Mouse (Mus musculus) B cell, adult (primary cell): ENCODE data around the gene Gm42417. TPM values are rescaled to one million over a fixed set of nuclear protein-coding genes. Genes with fewer than 3 reads are reported as not detected.

Experiments used
- total RNA-seq: library from RNA; stranded (reverse); gene quantifications from 4 replicates; pipeline ENCODE4 v1.2.4, GENCODE M21; 2023; ENCODE audit not compliant: inconsistent age

Gene Gm42417
- not detected in 4 replicates for total RNA-seq

DNA sequence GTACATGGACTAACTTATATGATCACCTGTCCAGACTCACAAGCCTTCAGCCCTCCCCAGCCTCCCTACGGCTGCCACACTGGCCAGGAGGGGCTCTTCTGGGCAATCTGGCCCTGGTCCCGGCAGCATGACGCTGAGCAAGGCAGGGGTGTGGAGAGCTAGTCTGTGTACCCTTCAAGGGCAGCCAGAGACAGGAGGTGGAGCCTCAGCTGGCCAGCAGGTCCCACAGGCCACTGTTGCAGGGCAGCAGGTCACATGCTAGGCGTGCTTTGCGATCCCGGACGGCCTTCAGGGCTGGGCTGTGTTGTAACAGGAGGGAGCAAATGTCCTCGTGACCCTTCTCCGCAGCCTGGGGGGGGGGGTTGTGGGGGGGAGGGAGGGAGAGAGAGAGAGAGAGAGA lies at the start of gene Gm42417:
Gm42417 (minus strand) TSS at position 244 of the 400 bp plus-strand sequence.

GRCm38 (mm10) chr1:36558031-36558993 lies 19.1 kb upstream of the Gm42417 start, which contains the start of gene Sema4c:
Gene Sema4c (minus strand): TSS chr1:36558349.

GRCm38 (mm10) chr1:36546888-36547471 lies 7.8 kb upstream of the Gm42417 start, which contains the start of gene Ankrd39:
Gene Ankrd39 (minus strand): TSS chr1:36547445.

DNA sequence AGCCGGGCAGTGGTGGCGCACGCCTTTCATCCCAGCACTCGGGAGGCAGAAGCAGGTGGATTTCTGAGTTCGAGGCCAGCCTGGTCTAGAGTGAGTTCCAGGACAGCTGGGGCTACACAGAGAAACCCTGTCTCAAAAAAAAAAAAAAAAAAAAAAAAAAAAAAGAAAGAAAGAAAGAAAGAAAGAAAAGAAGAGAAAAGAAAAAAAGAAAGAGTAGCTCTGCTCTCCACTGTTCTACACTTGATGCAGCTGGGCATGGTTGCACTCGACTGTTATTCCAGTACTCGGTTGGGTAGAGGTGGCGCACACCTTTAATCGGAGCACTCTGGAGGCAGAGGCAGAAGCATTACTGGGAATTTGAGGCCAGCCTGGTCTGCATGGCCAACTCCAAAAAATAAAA lies 2.4 kb downstream of the Gm42417 start, which contains the start of gene Ankrd23:
Ankrd23 (minus strand) TSS at position 101 of the 400 bp plus-strand sequence.

DNA sequence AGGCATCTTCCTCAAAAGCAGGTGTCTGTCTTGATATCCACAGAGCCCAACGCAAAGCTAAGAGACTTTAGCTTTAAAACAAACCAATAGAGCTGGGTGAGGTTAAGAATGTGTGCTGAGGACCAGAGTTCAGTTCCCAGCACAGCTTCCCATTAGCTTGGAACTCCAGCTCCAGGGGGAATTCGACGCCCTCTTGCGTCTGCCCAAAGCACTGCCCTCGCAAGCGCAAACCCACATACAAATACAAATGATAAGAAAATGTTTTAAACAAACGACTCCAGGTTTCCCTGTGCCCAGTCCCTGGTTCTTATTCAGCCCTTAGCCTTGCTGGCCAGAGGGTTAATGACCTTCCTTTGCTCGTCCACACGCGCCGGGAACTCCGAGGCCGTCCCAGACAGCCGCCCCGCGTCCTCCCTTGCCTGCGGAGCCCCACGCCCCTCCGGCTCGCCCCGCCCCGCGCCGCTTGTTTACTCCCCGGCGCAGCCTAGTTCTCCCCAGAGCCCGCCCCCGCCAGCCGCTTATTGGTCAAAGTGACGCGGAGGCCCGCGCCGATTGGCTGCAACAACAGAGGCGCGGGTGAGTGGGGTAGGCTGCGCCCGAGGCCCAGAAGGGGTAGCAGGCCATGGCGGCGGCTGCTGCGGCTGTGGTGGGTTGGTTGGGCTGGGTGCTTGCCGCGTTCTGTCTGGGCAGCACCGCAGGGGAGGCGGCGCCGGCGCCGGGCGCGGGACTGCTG lies 27.8 kb downstream of the Gm42417 start, which contains the start of gene Cnnm3:
Cnnm3 (plus strand) TSS at position 579 of the 733 bp plus-strand sequence.

Other genes with a start within 250 kb of the Gm42417 start
- 220 to 243 TPM (median 242 TPM) in 4 replicates for gene Arid5a, start 231.7 kb downstream of the Gm42417 start, total RNA-seq
- gene Kansl3, start 170.2 kb downstream of the Gm42417 start, total RNA-seq: 69.6 to 83.9 TPM (median 80.0 TPM) in 4 replicates
- gene Fer1l5, start 167.1 kb downstream of the Gm42417 start, total RNA-seq: not detected in 4 replicates
- gene Lman2l, start 94.2 kb downstream of the Gm42417 start, total RNA-seq: 21.7 to 30.1 TPM (median 27.9 TPM) in 4 replicates
- gene Cnnm4, start 67.8 kb downstream of the Gm42417 start, total RNA-seq: 22.1 to 27.2 TPM (median 23.3 TPM) in 4 replicates
- 26.6 to 32.0 TPM (median 28.4 TPM) in 4 replicates for gene Cnnm3, start 27.6 kb downstream of the Gm42417 start, total RNA-seq
- 19.6 to 24.1 TPM (median 20.9 TPM) in 4 replicates for gene Ankrd23, start 2.5 kb downstream of the Gm42417 start, total RNA-seq
- 18.0 to 21.8 TPM (median 19.2 TPM) in 4 replicates for gene Ankrd39, start 8.0 kb upstream of the Gm42417 start, total RNA-seq
- gene Sema4c, start 18.9 kb upstream of the Gm42417 start, total RNA-seq: 0.93 TPM in 1 of 4 replicates, not detected in the others
- not detected in 4 replicates for gene Fam178b, start 143.8 kb upstream of the Gm42417 start, total RNA-seq
- 208 to 240 TPM (median 226 TPM) in 4 replicates for gene Cox5b, start 152.0 kb upstream of the Gm42417 start, total RNA-seq
- not detected in 4 replicates for gene 4933424G06Rik, start 170.7 kb upstream of the Gm42417 start, total RNA-seq
- 82.6 to 96.9 TPM (median 86.7 TPM) in 4 replicates for gene Actr1b, start 175.0 kb upstream of the Gm42417 start, total RNA-seq
- 3.2 to 5.7 TPM (median 4.0 TPM) in 4 replicates for gene Zap70, start 222.4 kb upstream of the Gm42417 start, total RNA-seq